Comparison of ENCODE assay signal across 8 mouse cellular contexts in genomic region chr7:18872816-18873215, GRCm38 (mm10). TPM values are rescaled to one million over a fixed set of nuclear protein-coding genes. Genes with fewer than 3 reads are reported as not detected.
DNase-seq lines count a peak whose midpoint lies in the region; ATAC-seq lines count a peak whose summit lies in the region.

No protein-coding gene starts in this region.

- ATAC-seq in hindbrain, embryonic 12.5 days (ENCODE audit: low FRiP score), result peak; percentile 67
- peak; percentile 67 for ATAC-seq in midbrain, embryonic 12.5 days (ENCODE audit: low FRiP score, low read depth)

- H3K9ac ChIP-seq in hindbrain, embryonic 12.5 days, result peak overlapping the region; percentile 54
- peak overlapping the region; percentile 37 for H3K9ac ChIP-seq in midbrain, embryonic 12.5 days (replicated peaks)

- peak overlapping the region; percentile 52 for H3K4me3 ChIP-seq in brown adipose tissue, adult 24 weeks (ENCODE audit: insufficient read depth, low read depth, low read length)
- H3K4me3 ChIP-seq in hindbrain, embryonic 12.5 days, result peak overlapping the region; percentile 33
- H3K4me3 ChIP-seq in midbrain, embryonic 12.5 days, result peak overlapping the region; percentile 41

- H3K4me1 ChIP-seq in brown adipose tissue, adult 24 weeks (ENCODE audit: control insufficient read depth, insufficient read depth, insufficient read length, low read length), result no peaks in the 10 kb centered on the region
- H3K4me1 ChIP-seq in hindbrain, embryonic 12.5 days, result peaks cover 5% of the 10 kb centered on the region; the same call in 1 of the 2 replicates
- peaks cover 7% of the 10 kb centered on the region; the same call in 1 of the 2 replicates for H3K4me1 ChIP-seq in midbrain, embryonic 12.5 days

- H3K4me2 ChIP-seq in hindbrain, embryonic 12.5 days (replicated peaks), result peak overlapping the region; percentile 74
- peak overlapping the region; percentile 77 for H3K4me2 ChIP-seq in midbrain, embryonic 12.5 days (replicated peaks)

- 6% methylated on average over 7 of the region's 7 CpGs for WGBS in hindbrain, embryonic 12.5 days
- WGBS in midbrain, embryonic 12.5 days, result under 1% methylated on average over 7 of the region's 7 CpGs

- no peak overlapping the region for H3K27ac ChIP-seq in brown adipose tissue, adult 24 weeks (replicated peaks; ENCODE audit: low read depth, low read length)
- H3K27ac ChIP-seq in hindbrain, embryonic 12.5 days, result no peak overlapping the region
- H3K27ac ChIP-seq in midbrain, embryonic 12.5 days (replicated peaks), result no peak overlapping the region

- peak; percentile 74 for DNase-seq in heart, adult 11 months
- no peak for DNase-seq in heart, postnatal 25 days (ENCODE audit: low spot score)
- DNase-seq in cerebellum, postnatal 4 days (ENCODE audit: low spot score in 2 of 2), result no peak
- DNase-seq in left cerebral cortex, adult 11 months (ENCODE audit: low spot score), result no peak
- DNase-seq in layer of hippocampus, adult 18-20 months (ENCODE audit: low spot score in 2 of 2), result no peak

- intact Hi-C loops in heart, postnatal 25 days (cut with DNase I), result loop anchor here (1.0 to 2.0 kb wide), 2 partner anchors 40 to 124 kb away; no protein-coding TSS in a partner anchor

- 0 out of 2 replicates have a peak, but pooled peaks cover 5% of the 10 kb centered on the region for H3K9me3 ChIP-seq in hindbrain, embryonic 12.5 days (replicated peaks)
- 0 out of 2 replicates have a peak, but pooled peaks cover 6% of the 10 kb centered on the region for H3K9me3 ChIP-seq in midbrain, embryonic 12.5 days

- H3K27me3 ChIP-seq in hindbrain, embryonic 12.5 days, result no peaks in the 10 kb centered on the region
- H3K27me3 ChIP-seq in midbrain, embryonic 12.5 days, result no peaks in the 10 kb centered on the region

- no peaks in the 10 kb centered on the region for H3K36me3 ChIP-seq in hindbrain, embryonic 12.5 days
- H3K36me3 ChIP-seq in midbrain, embryonic 12.5 days, result no peaks in the 10 kb centered on the region

RNA-seq across cellular contexts. Expression of gene Pglyrp1, which starts 1.7 kb away (rescaled TPM):
- total RNA-seq in heart, postnatal 25 days (2021), result 1 to 10 TPM; 1.2 to 1.7 TPM
- 2.0 and 2.8 TPM in 2 replicates for polyA plus RNA-seq in brown adipose tissue, adult 24 weeks (2012; ENCODE audit: insufficient read depth, insufficient read length, missing spikeins)
- 2.9 and 3.8 TPM in 2 replicates for polyA plus RNA-seq in hindbrain, embryonic 12.5 days (2016; fragmentation: Nextera tagmentation; extraction: Ambion mirVana)
- polyA plus RNA-seq in midbrain, embryonic 12.5 days (2016; fragmentation: Nextera tagmentation; extraction: Ambion mirVana), result 2.5 and 4.2 TPM in 2 replicates
- 10 to 100 TPM; 15.5 to 23.3 TPM for total RNA-seq in layer of hippocampus, adult 18-20 months (2021)

RNA-seq across cellular contexts. Expression of gene Mill2, which starts 33.0 kb away (rescaled TPM):
- total RNA-seq in heart, postnatal 25 days (2021), result 1 to 10 TPM; 6.5 to 6.7 TPM
- polyA plus RNA-seq in brown adipose tissue, adult 24 weeks (2012; ENCODE audit: insufficient read depth, insufficient read length, missing spikeins), result 1.6 and 2.0 TPM in 2 replicates
- 0.27 and 0.45 TPM in 2 replicates for polyA plus RNA-seq in hindbrain, embryonic 12.5 days (2016; fragmentation: Nextera tagmentation; extraction: Ambion mirVana)
- polyA plus RNA-seq in midbrain, embryonic 12.5 days (2016; fragmentation: Nextera tagmentation; extraction: Ambion mirVana), result 0.59 and 0.63 TPM in 2 replicates
- 1 to 10 TPM; 1.3 to 2.2 TPM for total RNA-seq in layer of hippocampus, adult 18-20 months (2021)

RNA-seq across cellular contexts. Expression of gene Ccdc61, which starts 37.4 kb away (rescaled TPM):
- total RNA-seq in heart, postnatal 25 days (2021), result 1 to 10 TPM; 7.7 to 8.3 TPM
- 4.4 and 6.3 TPM in 2 replicates for polyA plus RNA-seq in brown adipose tissue, adult 24 weeks (2012; ENCODE audit: insufficient read depth, insufficient read length, missing spikeins)
- 28.8 and 31.9 TPM in 2 replicates for polyA plus RNA-seq in hindbrain, embryonic 12.5 days (2016; fragmentation: Nextera tagmentation; extraction: Ambion mirVana)
- 34.7 and 38.7 TPM in 2 replicates for polyA plus RNA-seq in midbrain, embryonic 12.5 days (2016; fragmentation: Nextera tagmentation; extraction: Ambion mirVana)
- total RNA-seq in layer of hippocampus, adult 18-20 months (2021), result 10 to 100 TPM; 10.4 to 10.9 TPM

RNA-seq across cellular contexts. Expression of gene Psg17, which starts 51.4 kb away (rescaled TPM):
- total RNA-seq in heart, postnatal 25 days (2021), result not detected
- polyA plus RNA-seq in brown adipose tissue, adult 24 weeks (2012; ENCODE audit: insufficient read depth, insufficient read length, missing spikeins), result not detected in 2 replicates
- polyA plus RNA-seq in hindbrain, embryonic 12.5 days (2016; fragmentation: Nextera tagmentation; extraction: Ambion mirVana), result not detected in 2 replicates
- polyA plus RNA-seq in midbrain, embryonic 12.5 days (2016; fragmentation: Nextera tagmentation; extraction: Ambion mirVana), result 0.08 and 0.10 TPM in 2 replicates
- not detected for total RNA-seq in layer of hippocampus, adult 18-20 months (2021)

RNA-seq across cellular contexts. Expression of gene Nova2, which starts 52.9 kb away (rescaled TPM):
- 1 to 10 TPM; 5.5 to 6.6 TPM for total RNA-seq in heart, postnatal 25 days (2021)
- 1.1 and 1.6 TPM in 2 replicates for polyA plus RNA-seq in brown adipose tissue, adult 24 weeks (2012; ENCODE audit: insufficient read depth, insufficient read length, missing spikeins)
- 11.2 and 12.5 TPM in 2 replicates for polyA plus RNA-seq in hindbrain, embryonic 12.5 days (2016; fragmentation: Nextera tagmentation; extraction: Ambion mirVana)
- 12.0 and 13.5 TPM in 2 replicates for polyA plus RNA-seq in midbrain, embryonic 12.5 days (2016; fragmentation: Nextera tagmentation; extraction: Ambion mirVana)
- total RNA-seq in layer of hippocampus, adult 18-20 months (2021), result 10 to 100 TPM; 76.3 to 79.4 TPM
